Mouse (Mus musculus): ENCODE results near the gene Fars2.

- TF ChIP-seq POLR2A (IDR thresholded peaks at IDR 0.05; ENCODE audit: borderline replicate concordance, extremely low read depth, low read depth, low read length): no peak
- no peak for TF ChIP-seq CTCF (IDR thresholded peaks at IDR 0.05; ENCODE audit: insufficient read depth, low read length)
Observed at GRCm38 (mm10) chr13:36607871-36608270, 490.7 kb downstream of the Fars2 start.
